Mouse (Mus musculus) kidney, embryonic 14.5 days (tissue): ENCODE data around the gene Wdr34. TPM values are rescaled to one million over a fixed set of nuclear protein-coding genes. Genes with fewer than 3 reads are reported as not detected.
A peak's percentile ranks its signal among the peaks of the same experiment; 100 is the strongest.

ENCODE experiments used
- ATAC-seq: fragments of 200-750 bp; cut with Nextera tagmentation; 2 replicates; pipeline ENCODE4 v1.8.0; 2017; ENCODE audit warnings: moderate number of reproducible peaks, mild to moderate bottlenecking, moderate TSS enrichment, moderate library complexity; ENCODE audit not compliant: low FRiP score, low TSS enrichment
- H3K27ac ChIP-seq: fragments of 300-500 bp; sonication (generic); 2 replicates; pipeline ENCODE4 v1.5.1; 2014; ENCODE audit warnings: low read depth, mild to moderate bottlenecking, low read length, moderate library complexity, mixed read lengths
- H3K27me3 ChIP-seq: fragments of 300-500 bp; sonication (generic); 2 replicates; pipeline ENCODE4 v1.6.1; 2014; ENCODE audit warnings: mild to moderate bottlenecking, low read length; ENCODE audit not compliant: control insufficient read depth, insufficient read depth
- H3K36me3 ChIP-seq: fragments of 300-500 bp; sonication (generic); 2 replicates; pipeline ENCODE4 v1.6.1; 2014; ENCODE audit warnings: low read length, mixed read lengths; ENCODE audit not compliant: control insufficient read depth, insufficient read depth
- H3K4me1 ChIP-seq: fragments of 300-500 bp; sonication (generic); 2 replicates; pipeline ENCODE4 v1.6.1; 2014; ENCODE audit warnings: low read length, mixed read lengths; ENCODE audit not compliant: control insufficient read depth, insufficient read depth
- H3K4me2 ChIP-seq: fragments of 300-500 bp; sonication (generic); replicated peaks from 2 replicates; pipeline ENCODE4 v1.6.1; 2014; ENCODE audit warnings: low read depth, mild to moderate bottlenecking, low read length
- H3K4me3 ChIP-seq: fragments of 300-500 bp; sonication (generic); 2 replicates; pipeline ENCODE4 v1.5.1; 2014; ENCODE audit warnings: mild to moderate bottlenecking, low read length
- H3K9ac ChIP-seq: fragments of 300-500 bp; sonication (generic); 2 replicates; pipeline ENCODE4 v1.6.1; 2014; ENCODE audit warnings: low read depth, mild to moderate bottlenecking, low read length, moderate library complexity
- H3K9me3 ChIP-seq: fragments of 300-500 bp; sonication (generic); 2 replicates; pipeline ENCODE4 v1.6.1; 2016; ENCODE audit warnings: low read length; ENCODE audit not compliant: control insufficient read depth
- WGBS: fragments of 180-500 bp; shearing (Covaris S2); extraction: QIAGEN DNeasy Blood & Tissue Kit; methylation state at CpG from one replicate; pipeline ENCODE4 v1.1.7; 2014; 5-methylcytosine and 5-hydroxymethylcytosine counted together
- polyA plus RNA-seq: library from polyadenylated mRNA; unstranded; fragments of >200 nt; fragmentation: Nextera tagmentation; extraction: Ambion mirVana; gene quantifications from 2 replicates; pipeline ENCODE4 v1.2.1, GENCODE M21; 2014

Wdr34 gene
- polyA plus RNA-seq, 1 experiment from 2014 or later: 42.6 TPM

GRCm38 (mm10) chr2:30048101-30048501, 580 bp downstream of the Wdr34 start:
- WGBS: 51% methylated on average over 11 of the region's 11 CpGs
- peak overlapping the region; percentile 62 for H3K4me2 ChIP-seq
- ATAC-seq: 0 out of 2 replicates have a peak, but pooled peaks have one; percentile 1

DNA sequence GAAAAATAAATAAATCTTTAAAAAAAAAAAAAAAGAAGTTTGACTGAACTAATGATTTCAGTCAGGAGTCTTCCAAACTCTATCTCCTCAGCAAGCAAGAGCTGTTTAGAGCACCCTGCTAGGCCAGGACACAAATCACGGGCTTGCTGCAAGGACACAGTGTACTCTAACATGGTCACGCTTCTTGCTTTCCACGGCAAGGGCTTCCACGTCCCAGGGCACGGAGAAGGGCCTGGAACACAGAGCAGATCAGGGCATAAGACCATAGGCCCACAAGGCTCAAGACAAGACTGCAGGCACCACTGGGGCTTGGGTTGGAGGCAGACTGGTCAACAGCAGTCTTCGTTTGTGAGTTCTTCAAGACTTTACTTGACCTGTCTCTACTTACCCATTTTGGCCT, 1.6 kb downstream of the Wdr34 start:
- no peak for ATAC-seq
- H3K4me2 ChIP-seq: no peak overlapping the region

More at GRCm38 (mm10) chr2:30048101-30048501, 580 bp downstream of the Wdr34 start:
- no peaks in the 10 kb centered on the region for H3K4me1 ChIP-seq
- H3K4me3 ChIP-seq: peak overlapping the region; percentile 63
- H3K36me3 ChIP-seq: peaks cover 4% of the 10 kb centered on the region; the same call in 1 of the 2 replicates
- H3K27me3 ChIP-seq: no peaks in the 10 kb centered on the region
- no peaks in the 10 kb centered on the region for H3K9me3 ChIP-seq
- peak overlapping the region; percentile 93; the same call in 1 of the 2 replicates for H3K27ac ChIP-seq
- peak overlapping the region; percentile 73; the same call in 1 of the 2 replicates for H3K9ac ChIP-seq

GRCm38 (mm10) chr2:30044550-30044949, 4.1 kb downstream of the Wdr34 start:
- Histone ChIP-seq H3K4me3 (no peak overlapping the region), H3K9ac (no peak overlapping the region), H3K27me3 (no peaks in the 10 kb centered on the region), H3K9me3 (no peaks in the 10 kb centered on the region), H3K4me1 (no peaks in the 10 kb centered on the region), H3K36me3 (peaks cover 4% of the 10 kb centered on the region; the same call in 1 of the 2 replicates), H3K27ac (no peak overlapping the region), H3K4me2 (no peak overlapping the region)
- no peak for ATAC-seq
- 93% methylated on average over 5 of the region's 5 CpGs for WGBS

More for the DNA sequence above, 1.6 kb downstream of the Wdr34 start:
- Histone ChIP-seq H3K9me3 (no peaks in the 10 kb centered on the region), H3K36me3 (peaks cover 4% of the 10 kb centered on the region; the same call in 1 of the 2 replicates), H3K27ac (no peak overlapping the region), H3K4me3 (no peak overlapping the region), H3K4me1 (no peaks in the 10 kb centered on the region), H3K9ac (no peak overlapping the region), H3K27me3 (no peaks in the 10 kb centered on the region)
- WGBS: 93% methylated on average over 6 of the region's 6 CpGs

DNA sequence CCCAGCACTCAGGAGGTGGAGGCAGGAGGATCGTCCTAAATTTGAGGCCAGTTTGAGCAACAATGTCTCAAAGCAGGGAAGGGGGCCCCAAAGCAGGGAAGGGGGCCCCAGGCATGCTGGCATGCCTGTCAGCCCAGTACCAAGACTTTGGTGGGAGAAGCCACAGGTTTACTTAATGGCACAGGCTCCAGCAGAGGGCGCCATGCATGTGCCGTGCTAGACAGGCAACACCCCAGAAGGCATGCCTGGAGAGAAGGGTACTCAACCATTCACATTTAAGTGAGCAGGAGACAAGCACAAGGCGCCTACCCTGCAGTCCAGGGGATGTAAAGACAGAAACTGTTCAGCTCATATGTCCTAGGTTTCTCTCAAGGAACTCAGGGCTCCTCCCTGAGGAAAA, 6.2 kb downstream of the Wdr34 start:
- H3K27me3 ChIP-seq: no peaks in the 10 kb centered on the region
- no peak overlapping the region for H3K9ac ChIP-seq
- H3K4me1 ChIP-seq: no peaks in the 10 kb centered on the region
- H3K4me3 ChIP-seq: no peak overlapping the region
- no peak overlapping the region for H3K4me2 ChIP-seq
- 7% methylated on average over 4 of the region's 4 CpGs for WGBS
- no peaks in the 10 kb centered on the region for H3K9me3 ChIP-seq
- peak; percentile 36; the same call in 1 of the 2 replicates for ATAC-seq
- H3K27ac ChIP-seq: no peak overlapping the region
- H3K36me3 ChIP-seq: peaks cover 9% of the 10 kb centered on the region

- peaks cover 5% of the 10 kb centered on the region; the same call in 1 of the 2 replicates for H3K36me3 ChIP-seq
- H3K9me3 ChIP-seq: no peaks in the 10 kb centered on the region
- no peak overlapping the region for H3K27ac ChIP-seq
- no peaks in the 10 kb centered on the region for H3K4me1 ChIP-seq
- no peak for ATAC-seq
- no peak overlapping the region for H3K4me3 ChIP-seq
- H3K4me2 ChIP-seq: no peak overlapping the region
- no peaks in the 10 kb centered on the region for H3K27me3 ChIP-seq
- H3K9ac ChIP-seq: no peak overlapping the region
These were observed 9.0 kb downstream of the Wdr34 start for GRCm38 (mm10) chr2:30039687-30040086.

DNA sequence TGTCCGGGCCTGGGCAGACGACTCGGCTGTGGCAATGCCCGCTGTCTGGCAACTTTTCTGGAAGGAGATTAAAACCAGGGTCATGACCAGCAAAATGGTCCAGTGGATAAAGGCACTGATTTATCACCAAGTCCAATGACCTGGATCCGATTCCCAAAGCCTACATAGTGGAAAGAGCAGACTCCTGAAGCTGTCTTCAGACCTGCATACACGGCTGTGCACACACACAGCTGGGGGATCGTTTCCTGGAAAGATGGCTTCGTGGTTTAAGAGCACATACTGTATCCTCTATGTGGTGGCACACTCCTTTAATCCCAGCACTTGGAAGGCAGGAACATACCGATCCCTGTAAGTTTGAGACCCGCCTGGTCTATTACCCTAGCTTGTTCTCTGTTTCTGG, 10.3 kb downstream of the Wdr34 start:
- Histone ChIP-seq H3K4me2 (no peak overlapping the region), H3K4me3 (no peak overlapping the region), H3K36me3 (peaks cover 5% of the 10 kb centered on the region; the same call in 1 of the 2 replicates), H3K27ac (no peak overlapping the region), H3K27me3 (no peaks in the 10 kb centered on the region), H3K9ac (no peak overlapping the region), H3K4me1 (no peaks in the 10 kb centered on the region), H3K9me3 (no peaks in the 10 kb centered on the region)
- ATAC-seq: peak; percentile 42; the same call in 1 of the 2 replicates
- 59% methylated on average over 10 of the region's 10 CpGs for WGBS

DNA sequence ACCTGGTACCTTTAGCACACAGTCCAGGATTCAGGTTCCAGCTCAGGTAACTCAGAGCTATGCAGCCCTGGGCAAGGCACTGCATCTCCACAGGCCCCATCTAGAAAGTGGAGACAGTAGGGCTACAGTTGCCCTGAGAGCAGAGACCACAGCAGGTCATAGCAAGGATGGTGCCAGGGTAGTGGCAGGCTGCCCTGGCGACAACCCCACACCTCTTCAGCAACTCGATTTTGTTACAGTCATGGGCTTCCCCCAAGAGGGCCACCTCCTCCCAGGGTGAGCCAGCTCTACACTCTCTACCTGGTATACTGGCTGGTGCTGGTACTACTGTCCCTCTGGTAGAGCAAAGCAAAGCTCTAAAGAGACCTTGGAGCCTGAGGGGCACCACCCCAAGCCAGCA, 10.9 kb downstream of the Wdr34 start:
- WGBS: 76% methylated on average over 2 of the region's 2 CpGs
- no peak for ATAC-seq
- H3K4me1 ChIP-seq: no peaks in the 10 kb centered on the region

GRCm38 (mm10) chr2:30032957-30033356, 15.7 kb downstream of the Wdr34 start:
- 68% methylated on average over 6 of the region's 6 CpGs for WGBS
- Histone ChIP-seq H3K4me3 (no peak overlapping the region), H3K9ac (no peak overlapping the region), H3K9me3 (no peaks in the 10 kb centered on the region), H3K36me3 (peaks cover 51% of the 10 kb centered on the region), H3K4me1 (no peaks in the 10 kb centered on the region), H3K27ac (no peak overlapping the region), H3K4me2 (no peak overlapping the region), H3K27me3 (no peaks in the 10 kb centered on the region)
- ATAC-seq: no peak

More for the DNA sequence above, 10.9 kb downstream of the Wdr34 start:
- no peak overlapping the region for H3K4me2 ChIP-seq
- H3K9ac ChIP-seq: no peak overlapping the region
- H3K4me3 ChIP-seq: no peak overlapping the region
- no peaks in the 10 kb centered on the region for H3K9me3 ChIP-seq
- no peak overlapping the region for H3K27ac ChIP-seq
- peaks cover 5% of the 10 kb centered on the region for H3K36me3 ChIP-seq
- H3K27me3 ChIP-seq: no peaks in the 10 kb centered on the region

GRCm38 (mm10) chr2:30032244-30032846, 16.3 kb downstream of the Wdr34 start:
- Histone ChIP-seq H3K4me2 (no peak overlapping the region), H3K9me3 (no peaks in the 10 kb centered on the region), H3K27me3 (no peaks in the 10 kb centered on the region), H3K36me3 (peaks cover 55% of the 10 kb centered on the region), H3K4me3 (no peak overlapping the region), H3K9ac (no peak overlapping the region), H3K4me1 (no peaks in the 10 kb centered on the region), H3K27ac (no peak overlapping the region)
- WGBS: 56% methylated on average over 11 of the region's 11 CpGs
- no peak for ATAC-seq
